Mouse (Mus musculus) adrenal gland, adult 8-10 months (tissue): ENCODE measurements at regions not wholly inside any gene's neighbourhood (a gene's known extent, or its start where the extent isn't known, plus 50 kb on each side); places are given as distances from the start of the nearest gene placed in this dataset.

Experiments
- DNase-seq: peaks from one replicate; pipeline ENCODE4 v3.0.0; 2022

- peak; percentile 28 for DNase-seq
These were observed 62.8 kb upstream of the Las1l start for GRCm38 (mm10) chrX:96019556-96019955.

GRCm38 (mm10) chrX:96020407-96020806, 63.6 kb upstream of the Las1l start:
- DNase-seq: no peak

- DNase-seq: no peak
These were observed 68.6 kb upstream of the Las1l start for GRCm38 (mm10) chrX:96025374-96025773.

- DNase-seq: peak; percentile 19
These were observed 69.1 kb upstream of the Las1l start for GRCm38 (mm10) chrX:96025876-96026275.

- DNase-seq: no peak
These were observed 64.3 kb upstream of the Msn start for GRCm38 (mm10) chrX:96031591-96031990.

- no peak for DNase-seq
These were observed 60.5 kb upstream of the Msn start for GRCm38 (mm10) chrX:96035307-96035706.

- no peak for DNase-seq
These were observed 53.6 kb upstream of the Msn start for GRCm38 (mm10) chrX:96042193-96042592.
